Mouse (Mus musculus): Measurements from ENCODE around the gene Kdm4d. TPM values are rescaled to one million over a fixed set of nuclear protein-coding genes. Genes with fewer than 3 reads are reported as not detected.

Gene Kdm4d
- polyA plus RNA-seq, 1 experiment from 2014 or later: 0.13 TPM

DNA sequence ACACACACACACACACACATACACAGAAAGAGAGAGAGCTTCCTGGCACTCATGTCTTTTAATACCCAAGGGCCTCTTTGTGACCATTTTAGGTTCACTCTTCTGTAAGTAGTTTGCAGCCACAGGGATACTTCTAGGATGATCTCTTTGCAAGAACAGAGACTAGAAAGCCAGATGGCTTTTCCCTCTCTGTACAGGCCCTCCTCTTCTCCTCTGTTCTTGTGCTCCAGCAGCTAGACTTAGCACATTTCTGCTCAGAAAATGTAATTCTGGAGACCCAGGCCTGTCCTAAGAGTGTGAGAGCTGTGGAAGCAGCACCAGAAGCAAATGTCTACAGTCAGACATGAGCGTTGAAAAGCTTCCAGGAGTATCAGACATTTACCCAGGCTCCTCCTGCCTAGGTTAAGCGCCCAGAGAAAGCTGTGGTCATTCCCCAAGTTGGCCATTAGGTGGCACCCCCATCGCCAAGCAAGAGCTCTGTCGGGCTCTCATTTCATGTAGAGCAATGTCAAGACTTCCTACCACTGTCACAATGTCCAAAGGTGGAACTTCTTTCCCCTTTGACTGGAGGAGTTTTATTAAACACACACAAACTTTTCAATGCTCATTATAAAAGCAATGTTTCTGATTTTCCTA is 23.2 kb upstream of the Kdm4d start:
- H3K27me3 ChIP-seq (ENCODE audit: control insufficient read depth, insufficient read depth, low read length): no peaks in the 10 kb centered on the region
- no peak for ATAC-seq (replicated peaks; ENCODE audit: insufficient number of reproducible peaks, low FRiP score, low TSS enrichment)
- H3K36me3 ChIP-seq (ENCODE audit: control insufficient read depth, insufficient read depth, low read length): no peaks in the 10 kb centered on the region
- no peak overlapping the region for H3K27ac ChIP-seq (ENCODE audit: low read depth, low read length)
- 6% methylated on average over 4 of the region's 4 CpGs for WGBS (ENCODE audit: insufficient replicate concordance)
- H3K9me3 ChIP-seq (replicated peaks; ENCODE audit: control insufficient read depth, low read length): no peaks in the 10 kb centered on the region
- H3K4me2 ChIP-seq: no peak overlapping the region
- no peak overlapping the region for H3K4me3 ChIP-seq (ENCODE audit: low read depth, low read length)
- H3K9ac ChIP-seq (ENCODE audit: low read depth, low read length): no peak overlapping the region
- H3K4me1 ChIP-seq (ENCODE audit: control insufficient read depth, insufficient read depth, low read length): peaks cover 11% of the 10 kb centered on the region; the same call in 1 of the 2 replicates

DNA sequence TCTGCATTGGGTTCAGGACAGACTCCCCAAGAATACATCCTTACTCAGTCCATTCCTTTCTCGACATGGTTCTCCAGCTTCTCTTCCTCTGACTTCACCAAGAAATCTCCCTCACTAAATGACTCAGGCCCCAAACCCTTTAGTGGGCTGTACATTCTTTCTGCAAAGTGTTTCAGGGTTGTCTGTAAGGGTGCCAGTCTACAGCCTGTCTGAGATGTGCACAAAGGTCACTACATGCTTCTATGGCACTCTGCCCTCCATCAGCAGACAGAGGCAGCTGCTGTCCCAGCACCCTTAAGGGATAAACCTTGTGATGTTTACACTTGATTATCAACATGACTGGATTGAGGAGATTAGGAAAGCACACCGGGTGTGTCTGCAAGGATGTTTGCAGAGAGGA is 21.4 kb upstream of the Kdm4d start:
- Histone ChIP-seq H3K36me3 (ENCODE audit: control insufficient read depth, insufficient read depth, low read length) (no peaks in the 10 kb centered on the region), H3K4me3 (ENCODE audit: low read depth, low read length) (no peak overlapping the region), H3K9ac (ENCODE audit: low read depth, low read length) (no peak overlapping the region), H3K27me3 (ENCODE audit: control insufficient read depth, insufficient read depth, low read length) (no peaks in the 10 kb centered on the region), H3K9me3 (replicated peaks; ENCODE audit: control insufficient read depth, low read length) (no peaks in the 10 kb centered on the region), H3K4me2 (no peak overlapping the region), H3K4me1 (ENCODE audit: control insufficient read depth, insufficient read depth, low read length) (peaks cover 11% of the 10 kb centered on the region; the same call in 1 of the 2 replicates), H3K27ac (ENCODE audit: low read depth, low read length) (no peak overlapping the region)
- no peak for ATAC-seq (replicated peaks; ENCODE audit: insufficient number of reproducible peaks, low FRiP score, low TSS enrichment)
- 38% methylated on average over 2 of the region's 2 CpGs for WGBS (ENCODE audit: insufficient replicate concordance)

DNA sequence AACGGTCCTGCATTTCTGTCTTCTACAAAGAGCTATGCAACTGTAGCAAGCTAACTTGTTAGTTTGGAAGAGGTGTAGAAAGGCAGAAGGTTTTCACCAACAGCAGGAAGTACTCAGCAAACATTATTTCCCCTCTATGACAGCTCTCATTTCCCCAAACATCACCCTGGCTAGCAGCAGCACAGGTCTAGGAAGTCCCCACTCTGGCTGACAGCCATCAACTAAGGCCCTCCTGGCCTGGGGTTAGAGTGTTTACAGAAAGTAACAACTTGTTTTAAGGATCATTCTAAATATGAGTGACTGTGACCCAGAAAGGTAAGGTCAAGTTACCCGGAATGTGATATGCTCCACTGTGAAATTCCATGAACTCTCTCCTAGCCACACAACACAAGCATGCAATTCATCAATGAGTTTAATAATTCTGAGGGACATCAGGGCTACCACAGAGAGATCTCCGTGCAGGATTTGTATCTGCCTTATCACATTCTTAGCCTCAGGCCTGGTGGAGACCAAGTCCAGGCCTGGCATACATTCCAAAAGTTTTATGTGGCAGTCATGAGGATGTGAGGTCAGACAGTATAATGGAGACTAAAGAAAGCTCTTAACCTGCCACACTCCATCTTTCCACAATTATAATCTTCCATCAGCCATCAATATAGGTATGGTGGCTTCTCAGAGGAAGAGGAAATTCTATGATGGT is 20.8 kb upstream of the Kdm4d start:
- Histone ChIP-seq H3K4me3 (ENCODE audit: low read depth, low read length) (no peak overlapping the region), H3K9me3 (replicated peaks; ENCODE audit: control insufficient read depth, low read length) (no peaks in the 10 kb centered on the region), H3K9ac (ENCODE audit: low read depth, low read length) (no peak overlapping the region), H3K27me3 (ENCODE audit: control insufficient read depth, insufficient read depth, low read length) (no peaks in the 10 kb centered on the region), H3K36me3 (ENCODE audit: control insufficient read depth, insufficient read depth, low read length) (no peaks in the 10 kb centered on the region), H3K4me1 (ENCODE audit: control insufficient read depth, insufficient read depth, low read length) (peaks cover 11% of the 10 kb centered on the region; the same call in 1 of the 2 replicates), H3K27ac (ENCODE audit: low read depth, low read length) (no peak overlapping the region), H3K4me2 (no peak overlapping the region)
- WGBS (ENCODE audit: insufficient replicate concordance): 43% methylated on average over 3 of the region's 3 CpGs
- ATAC-seq (replicated peaks; ENCODE audit: insufficient number of reproducible peaks, low FRiP score, low TSS enrichment): no peak

DNA sequence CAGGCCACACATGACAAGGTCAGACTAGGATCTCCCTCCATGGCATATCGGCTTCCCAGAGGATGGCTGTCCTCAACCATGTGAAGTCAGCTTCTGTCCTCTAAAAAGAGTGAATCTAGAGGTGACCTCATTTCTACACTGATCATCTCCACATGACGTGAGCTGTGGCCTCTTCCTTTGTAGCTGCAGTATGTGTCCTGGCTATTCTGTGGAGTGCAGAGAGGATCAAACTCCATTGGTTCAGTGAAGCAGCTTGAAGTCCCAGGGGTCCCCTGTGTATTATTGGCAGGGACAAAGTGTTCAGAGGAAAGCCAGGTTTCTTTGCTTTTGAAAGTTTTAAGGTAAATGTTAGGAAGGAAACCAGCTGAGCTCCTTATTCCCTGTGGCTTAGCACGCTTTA is 17.8 kb upstream of the Kdm4d start:
- Histone ChIP-seq H3K4me1 (ENCODE audit: control insufficient read depth, insufficient read depth, low read length) (peaks cover 9% of the 10 kb centered on the region; the same call in 1 of the 2 replicates), H3K27ac (ENCODE audit: low read depth, low read length) (no peak overlapping the region), H3K4me3 (ENCODE audit: low read depth, low read length) (no peak overlapping the region), H3K9ac (ENCODE audit: low read depth, low read length) (no peak overlapping the region), H3K36me3 (ENCODE audit: control insufficient read depth, insufficient read depth, low read length) (no peaks in the 10 kb centered on the region; the same call in 1 of the 2 replicates), H3K4me2 (no peak overlapping the region), H3K9me3 (replicated peaks; ENCODE audit: control insufficient read depth, low read length) (no peaks in the 10 kb centered on the region), H3K27me3 (ENCODE audit: control insufficient read depth, insufficient read depth, low read length) (no peaks in the 10 kb centered on the region)
- WGBS (ENCODE audit: insufficient replicate concordance): 77% methylated on average over 3 of the region's 3 CpGs
- ATAC-seq (replicated peaks; ENCODE audit: insufficient number of reproducible peaks, low FRiP score, low TSS enrichment): no peak

DNA sequence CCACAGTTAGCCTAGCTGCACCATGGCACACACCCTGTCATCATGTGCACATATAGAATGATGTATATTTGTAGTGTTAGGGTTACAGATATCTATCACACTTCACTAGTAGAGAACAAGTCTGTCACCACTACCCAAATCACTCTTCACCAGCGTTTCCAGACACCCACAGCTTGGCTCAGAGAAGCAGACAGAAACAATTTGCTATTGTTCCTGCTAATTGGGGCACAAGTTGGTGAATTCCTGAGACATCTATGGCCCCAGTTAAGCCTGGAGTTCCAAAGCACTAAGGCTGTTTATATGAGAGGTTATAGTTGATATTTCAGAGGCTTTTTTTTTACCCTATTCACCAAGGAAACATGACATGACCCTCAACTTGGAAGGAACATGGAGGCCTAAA is 17.0 kb upstream of the Kdm4d start:
- Histone ChIP-seq H3K9me3 (replicated peaks; ENCODE audit: control insufficient read depth, low read length) (no peaks in the 10 kb centered on the region), H3K36me3 (ENCODE audit: control insufficient read depth, insufficient read depth, low read length) (no peaks in the 10 kb centered on the region; the same call in 1 of the 2 replicates), H3K4me3 (ENCODE audit: low read depth, low read length) (no peak overlapping the region), H3K9ac (ENCODE audit: low read depth, low read length) (no peak overlapping the region), H3K27me3 (ENCODE audit: control insufficient read depth, insufficient read depth, low read length) (no peaks in the 10 kb centered on the region), H3K4me1 (ENCODE audit: control insufficient read depth, insufficient read depth, low read length) (peaks cover 9% of the 10 kb centered on the region; the same call in 1 of the 2 replicates), H3K27ac (ENCODE audit: low read depth, low read length) (no peak overlapping the region), H3K4me2 (no peak overlapping the region)
- ATAC-seq (replicated peaks; ENCODE audit: insufficient number of reproducible peaks, low FRiP score, low TSS enrichment): no peak
- WGBS (ENCODE audit: insufficient replicate concordance): 38% methylated on average over 1 of the region's 1 CpGs

DNA sequence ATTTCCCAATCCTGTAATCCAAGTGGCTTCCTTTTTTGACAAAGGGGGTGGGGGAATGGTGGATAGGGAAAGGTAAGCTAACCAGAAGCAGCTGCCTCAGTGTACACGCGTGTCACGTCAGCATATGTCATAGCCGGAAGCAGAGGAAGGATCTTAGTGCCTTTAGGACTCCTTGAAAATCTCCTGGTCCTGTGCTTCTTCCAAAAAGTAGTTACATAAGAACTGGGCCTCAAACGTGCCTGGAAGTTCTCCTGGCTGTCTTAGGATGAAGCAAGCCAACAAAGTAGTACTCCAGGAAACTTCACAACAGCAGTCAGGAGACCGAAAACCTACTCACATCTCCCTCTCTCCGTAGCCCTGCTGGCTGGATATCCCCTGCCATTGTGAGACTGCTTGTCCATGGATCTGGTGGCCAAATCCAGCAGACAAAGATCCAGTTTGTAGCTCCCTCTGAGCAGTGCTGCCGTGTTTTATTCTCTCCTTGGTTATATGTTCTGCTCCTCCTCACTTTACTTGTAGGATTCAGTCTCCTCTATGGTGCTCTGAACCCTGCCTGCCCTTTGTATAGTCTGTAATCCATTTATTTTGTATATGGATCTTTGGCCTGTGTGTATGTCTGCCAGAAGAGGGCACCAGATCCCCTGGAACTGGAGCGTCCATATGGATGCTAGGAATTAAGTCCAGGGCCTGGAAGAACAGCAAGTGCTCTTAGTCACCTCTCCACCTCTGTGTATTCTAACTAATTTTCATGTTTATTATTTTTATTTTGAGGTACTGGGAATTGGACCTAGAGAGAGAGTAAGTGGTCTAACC is 12.6 kb upstream of the Kdm4d start:
- H3K36me3 ChIP-seq (ENCODE audit: control insufficient read depth, insufficient read depth, low read length): peaks cover 16% of the 10 kb centered on the region
- no peak for ATAC-seq (replicated peaks; ENCODE audit: insufficient number of reproducible peaks, low FRiP score, low TSS enrichment)

DNA sequence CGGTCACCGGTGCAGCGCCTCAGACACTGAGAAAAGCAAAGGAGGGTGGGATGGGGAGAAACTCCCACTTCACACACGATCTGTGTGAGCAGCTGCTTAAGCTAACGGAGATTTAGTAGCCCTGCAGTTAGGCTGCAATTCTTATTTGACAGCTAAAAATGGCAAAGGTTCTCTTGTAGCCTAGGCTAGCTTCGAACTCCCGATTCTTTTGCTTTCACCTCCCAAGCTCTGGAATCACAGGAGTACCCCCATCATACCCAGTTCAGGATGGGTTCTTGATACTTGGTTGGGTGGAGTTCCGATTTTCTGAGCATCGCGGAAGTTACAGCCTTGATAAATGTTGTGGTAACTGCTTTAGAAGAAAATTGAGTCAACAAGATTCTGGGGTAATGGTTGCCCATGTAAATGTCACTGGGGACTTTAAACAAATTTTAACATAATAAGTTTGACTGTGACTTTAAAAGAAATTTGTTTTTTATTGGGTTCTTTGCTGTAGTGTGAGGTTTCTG is 688 bp upstream of the Kdm4d start:
- Histone ChIP-seq H3K4me2 (peak overlapping the region; percentile 67), H3K4me3 (ENCODE audit: low read depth, low read length) (peak overlapping the region; percentile 91), H3K9me3 (replicated peaks; ENCODE audit: control insufficient read depth, low read length) (no peaks in the 10 kb centered on the region), H3K36me3 (ENCODE audit: control insufficient read depth, insufficient read depth, low read length) (peaks cover 27% of the 10 kb centered on the region), H3K27me3 (ENCODE audit: control insufficient read depth, insufficient read depth, low read length) (no peaks in the 10 kb centered on the region), H3K27ac (ENCODE audit: low read depth, low read length) (peak overlapping the region; percentile 57), H3K4me1 (ENCODE audit: control insufficient read depth, insufficient read depth, low read length) (no peaks in the 10 kb centered on the region), H3K9ac (ENCODE audit: low read depth, low read length) (peak overlapping the region; percentile 91)
- WGBS (ENCODE audit: insufficient replicate concordance): 4% methylated on average over 10 of the region's 10 CpGs
- ATAC-seq (replicated peaks; ENCODE audit: insufficient number of reproducible peaks, low FRiP score, low TSS enrichment): no peak

More for the DNA sequence above, 12.6 kb upstream of the Kdm4d start:
- H3K4me3 ChIP-seq (ENCODE audit: low read depth, low read length): no peak overlapping the region
- H3K4me2 ChIP-seq: no peak overlapping the region
- WGBS (ENCODE audit: insufficient replicate concordance): 77% methylated on average over 9 of the region's 9 CpGs
- no peaks in the 10 kb centered on the region for H3K27me3 ChIP-seq (ENCODE audit: control insufficient read depth, insufficient read depth, low read length)
- no peak overlapping the region for H3K27ac ChIP-seq (ENCODE audit: low read depth, low read length)
- no peaks in the 10 kb centered on the region for H3K4me1 ChIP-seq (ENCODE audit: control insufficient read depth, insufficient read depth, low read length)
- no peak overlapping the region for H3K9ac ChIP-seq (ENCODE audit: low read depth, low read length)
- no peaks in the 10 kb centered on the region for H3K9me3 ChIP-seq (replicated peaks; ENCODE audit: control insufficient read depth, low read length)

DNA sequence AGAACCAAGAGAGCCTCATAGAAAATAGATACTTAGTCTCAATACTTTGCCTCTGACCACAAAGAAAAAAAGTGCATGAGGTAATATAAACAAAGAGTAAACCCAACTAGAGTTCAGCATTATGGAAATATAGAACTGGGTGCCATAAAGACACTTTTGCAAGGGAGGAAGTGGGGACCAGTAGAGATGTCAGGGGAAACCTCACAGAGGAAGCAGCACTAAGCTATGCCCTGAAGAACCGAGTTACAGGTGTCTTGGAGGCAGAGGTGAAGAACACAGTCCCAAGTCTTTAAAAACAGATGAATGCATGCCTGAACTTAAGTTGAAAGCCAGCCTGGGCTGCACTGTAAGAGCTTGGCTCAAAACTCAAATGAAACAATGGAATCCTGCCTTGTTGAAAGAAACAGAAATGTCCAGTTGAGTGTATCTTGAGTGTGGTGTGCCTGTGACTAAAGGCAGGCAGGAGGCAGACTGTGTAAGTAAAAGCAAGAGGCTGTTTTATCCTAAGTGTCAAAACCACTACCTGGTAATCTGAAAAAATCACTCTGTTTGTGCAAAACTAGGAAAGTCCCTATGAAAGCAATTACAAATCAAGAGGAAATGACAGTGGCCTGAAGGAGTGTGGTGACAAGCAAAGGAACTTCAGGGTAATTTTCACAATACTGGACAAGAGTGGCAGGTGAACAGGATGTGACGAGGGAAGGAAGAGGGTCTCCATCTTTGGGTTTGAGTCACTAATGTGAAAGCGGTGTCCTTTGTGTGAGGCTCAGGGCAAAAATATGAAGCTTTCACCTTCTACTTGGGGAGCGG is 1.2 kb downstream of the Kdm4d start:
- no peaks in the 10 kb centered on the region for H3K27me3 ChIP-seq (ENCODE audit: control insufficient read depth, insufficient read depth, low read length)
- no peaks in the 10 kb centered on the region for H3K9me3 ChIP-seq (replicated peaks; ENCODE audit: control insufficient read depth, low read length)
- H3K4me3 ChIP-seq (ENCODE audit: low read depth, low read length): peak overlapping the region; percentile 91
- H3K27ac ChIP-seq (ENCODE audit: low read depth, low read length): no peak overlapping the region
- peak overlapping the region; percentile 79 for H3K4me2 ChIP-seq
- no peak for ATAC-seq (replicated peaks; ENCODE audit: insufficient number of reproducible peaks, low FRiP score, low TSS enrichment)
- 66% methylated on average over 4 of the region's 4 CpGs for WGBS (ENCODE audit: insufficient replicate concordance)
- H3K36me3 ChIP-seq (ENCODE audit: control insufficient read depth, insufficient read depth, low read length): peaks cover 16% of the 10 kb centered on the region
- no peaks in the 10 kb centered on the region for H3K4me1 ChIP-seq (ENCODE audit: control insufficient read depth, insufficient read depth, low read length)
- H3K9ac ChIP-seq (ENCODE audit: low read depth, low read length): no peak overlapping the region
